Mouse (Mus musculus) forebrain, postnatal 0 days (tissue): ENCODE data around the gene Shroom1. TPM values are rescaled to one million over a fixed set of nuclear protein-coding genes. Genes with fewer than 3 reads are reported as not detected.

ENCODE experiments used
- ATAC-seq: fragments of 200-750 bp; cut with Nextera tagmentation; 2 replicates; pipeline ENCODE4 v1.8.0; 2017; ENCODE audit warnings: mild to moderate bottlenecking, moderate library complexity
- DNase-seq: peaks from one replicate; pipeline ENCODE4 v3.0.0-alpha.2; 2015
- H3K27ac ChIP-seq: fragments of 300-500 bp; sonication (generic); 2 replicates; pipeline ENCODE4 v1.5.1; 2014; ENCODE audit warnings: low read depth, mild to moderate bottlenecking, antibody characterized with exemption, low read length, moderate library complexity, mixed read lengths
- H3K27me3 ChIP-seq: fragments of 300-500 bp; sonication (generic); 2 replicates; pipeline ENCODE4 v1.6.1; 2014; ENCODE audit warnings: mild to moderate bottlenecking, low read length, mixed read lengths; ENCODE audit not compliant: insufficient read depth
- H3K36me3 ChIP-seq: fragments of 300-500 bp; sonication (generic); 2 replicates; pipeline ENCODE4 v1.6.1; 2014; ENCODE audit warnings: mild to moderate bottlenecking, moderate library complexity; ENCODE audit not compliant: insufficient read depth
- H3K4me1 ChIP-seq: fragments of 300-500 bp; sonication (generic); 2 replicates; pipeline ENCODE4 v1.6.1; 2014; ENCODE audit warnings: antibody characterized with exemption; ENCODE audit not compliant: insufficient read depth
- H3K4me2 ChIP-seq: fragments of 300-500 bp; sonication (generic); 2 replicates; pipeline ENCODE4 v1.6.1; 2014; ENCODE audit warnings: low read depth, mild to moderate bottlenecking, moderate library complexity
- H3K4me3 ChIP-seq: fragments of 300-500 bp; sonication (generic); 2 replicates; pipeline ENCODE4 v1.5.1; 2014; ENCODE audit warnings: low read depth, low read length, mixed read lengths
- H3K9ac ChIP-seq: fragments of 300-500 bp; sonication (generic); 2 replicates; pipeline ENCODE4 v1.6.1; 2014; ENCODE audit warnings: mild to moderate bottlenecking
- H3K9me3 ChIP-seq: fragments of 300-500 bp; sonication (generic); 2 replicates; pipeline ENCODE4 v1.6.1; 2016; ENCODE audit warnings: low read length
- CTCF ChIP-seq: sonication (generic); IDR thresholded peaks from 2 replicates; pipeline ENCODE4 v1.5.1; 2016; ENCODE audit warnings: antibody characterized with exemption, control low read depth, low read depth
- WGBS: fragments of 180-500 bp; shearing (Covaris S2); extraction: QIAGEN DNeasy Blood & Tissue Kit; methylation state at CpG from one replicate; pipeline ENCODE4 v1.1.7; 2014; 5-methylcytosine and 5-hydroxymethylcytosine counted together
- microRNA-seq, 2 experiments: library from miRNA; unstranded; fragments of <30 nt; microRNA quantifications; one replicate each; pipeline ENCODE4; 2016
- polyA plus RNA-seq: library from polyadenylated mRNA; unstranded; fragments of >200 nt; fragmentation: Nextera tagmentation; extraction: Ambion mirVana; gene quantifications from 2 replicates; pipeline ENCODE4 v1.2.1, GENCODE M21; 2015
- total RNA-seq: library from RNA; depleted of rRNA; stranded (reverse); fragments of >200 nt; gene quantifications from 2 replicates; pipeline ENCODE4 v1.2.3, GENCODE M21; 2014; rRNA removed

Shroom1 gene
- total and polyA plus RNA-seq, 2 experiments from 2014 or later: 2.0 to 4.9 TPM

- ATAC-seq: no peak
- Histone ChIP-seq H3K9ac (no peak overlapping the region), H3K4me1 (no peaks in the 10 kb centered on the region), H3K4me3 (no peak overlapping the region), H3K36me3 (no peaks in the 10 kb centered on the region), H3K4me2 (no peak overlapping the region), H3K27me3 (no peaks in the 10 kb centered on the region), H3K27ac (no peak overlapping the region), H3K9me3 (no peaks in the 10 kb centered on the region)
- no peak for TF ChIP-seq CTCF
- no peak for DNase-seq
- WGBS: 74% methylated on average over 3 of the region's 3 CpGs
Observed at GRCm38 (mm10) chr11:53508591-53508990, 51.6 kb downstream of the Shroom1 start.

- no peaks in the 10 kb centered on the region for H3K27me3 ChIP-seq
- 43% methylated on average over 5 of the region's 5 CpGs for WGBS
- no peaks in the 10 kb centered on the region for H3K4me1 ChIP-seq
- TF ChIP-seq CTCF: no peak
- H3K9me3 ChIP-seq: no peaks in the 10 kb centered on the region
- no peak overlapping the region for H3K9ac ChIP-seq
- DNase-seq (no peak), ATAC-seq (no peak)
- no peak overlapping the region for H3K27ac ChIP-seq
- H3K4me3 ChIP-seq: no peak overlapping the region
- H3K36me3 ChIP-seq: no peaks in the 10 kb centered on the region
- no peak overlapping the region for H3K4me2 ChIP-seq
Observed at GRCm38 (mm10) chr11:53510351-53510750, 53.3 kb downstream of the Shroom1 start.

- ATAC-seq (no peak), DNase-seq (no peak)
- H3K9ac ChIP-seq: no peak overlapping the region
- no peak overlapping the region for H3K4me3 ChIP-seq
- H3K4me1 ChIP-seq: peaks cover 7% of the 10 kb centered on the region; the same call in 1 of the 2 replicates
- no peaks in the 10 kb centered on the region for H3K36me3 ChIP-seq
- no peaks in the 10 kb centered on the region for H3K9me3 ChIP-seq
- 80% methylated on average over 8 of the region's 8 CpGs for WGBS
- no peaks in the 10 kb centered on the region for H3K27me3 ChIP-seq
- TF ChIP-seq CTCF: no peak
- H3K27ac ChIP-seq: no peak overlapping the region
- no peak overlapping the region for H3K4me2 ChIP-seq
Observed at GRCm38 (mm10) chr11:53516775-53517627, 60.0 kb downstream of the Shroom1 start.

Small RNA genes lying within 50 kb of the gene (microRNA-seq; reads per million reads assigned to microRNA genes)
- gene Mir6920: 0.39 to 0.49 reads per million in 2 experiments

Other genes starting within 250 kb of the Shroom1 start
- gene Hspa4, start 156.7 kb upstream of the Shroom1 start, total RNA-seq: 112 and 138 TPM in 2 replicates
- gene Hspa4, start 156.7 kb upstream of the Shroom1 start, polyA plus RNA-seq: 42.1 and 46.9 TPM in 2 replicates
- gene Zcchc10, start 132.5 kb upstream of the Shroom1 start, total RNA-seq: 0.86 and 2.8 TPM in 2 replicates
- gene Zcchc10, start 132.5 kb upstream of the Shroom1 start, polyA plus RNA-seq: 16.0 and 17.1 TPM in 2 replicates
- 110 and 147 TPM in 2 replicates for gene Aff4, start 106.4 kb upstream of the Shroom1 start, total RNA-seq
- 67.0 and 98.5 TPM in 2 replicates for gene Aff4, start 106.4 kb upstream of the Shroom1 start, polyA plus RNA-seq
- gene Leap2, start 34.0 kb upstream of the Shroom1 start, total RNA-seq: not detected in 2 replicates
- gene Leap2, start 34.0 kb upstream of the Shroom1 start, polyA plus RNA-seq: not detected in 2 replicates
- gene Uqcrq, start 26.4 kb upstream of the Shroom1 start, total RNA-seq: 20.6 and 30.5 TPM in 2 replicates
- 822 and 1,049 TPM in 2 replicates for gene Uqcrq, start 26.4 kb upstream of the Shroom1 start, polyA plus RNA-seq
- gene Gdf9, start 26.2 kb upstream of the Shroom1 start, total RNA-seq: 0.67 and 2.3 TPM in 2 replicates
- gene Gdf9, start 26.2 kb upstream of the Shroom1 start, polyA plus RNA-seq: 2.0 and 3.0 TPM in 2 replicates
- not detected in 2 replicates for gene Gm10447, start 95 bp upstream of the Shroom1 start, total RNA-seq
- not detected in 2 replicates for gene Gm10447, start 95 bp upstream of the Shroom1 start, polyA plus RNA-seq
- 1.7 TPM in 1 of 2 replicates, not detected in the other for gene Gm9837, start 13.3 kb downstream of the Shroom1 start, total RNA-seq
- gene Gm9837, start 13.3 kb downstream of the Shroom1 start, polyA plus RNA-seq: not detected in 2 replicates
- not detected in 2 replicates for gene Gm9945, start 23.0 kb downstream of the Shroom1 start, total RNA-seq
- gene Gm9945, start 23.0 kb downstream of the Shroom1 start, polyA plus RNA-seq: 0.15 and 0.28 TPM in 2 replicates
- gene Sowaha, start 23.1 kb downstream of the Shroom1 start, total RNA-seq: 13.2 and 13.5 TPM in 2 replicates
- gene Sowaha, start 23.1 kb downstream of the Shroom1 start, polyA plus RNA-seq: 5.0 and 7.9 TPM in 2 replicates
- gene Sept8, start 62.1 kb downstream of the Shroom1 start, total RNA-seq: 37.2 and 40.9 TPM in 2 replicates
- gene Sept8, start 62.1 kb downstream of the Shroom1 start, polyA plus RNA-seq: 13.5 and 18.2 TPM in 2 replicates
- gene Kif3a, start 110.2 kb downstream of the Shroom1 start, total RNA-seq: 103 and 118 TPM in 2 replicates
- gene Kif3a, start 110.2 kb downstream of the Shroom1 start, polyA plus RNA-seq: 241 and 330 TPM in 2 replicates
- gene Il4, start 161.5 kb downstream of the Shroom1 start, total RNA-seq: not detected in 2 replicates
- 2.5 and 3.4 TPM in 2 replicates for gene Il4, start 161.5 kb downstream of the Shroom1 start, polyA plus RNA-seq
- not detected in 2 replicates for gene Il13, start 177.5 kb downstream of the Shroom1 start, total RNA-seq
- gene Il13, start 177.5 kb downstream of the Shroom1 start, polyA plus RNA-seq: not detected in 2 replicates